Mouse (Mus musculus) intestine, embryonic 16.5 days (tissue): ENCODE measurements at regions not wholly inside any gene's neighbourhood (a gene's known extent, or its start where the extent isn't known, plus 50 kb on each side); places are given as distances from the start of the nearest gene placed in this dataset.

Experiments used
- ATAC-seq: fragments of 200-750 bp; cut with Nextera tagmentation; 2 replicates; pipeline ENCODE4 v1.8.0; 2017; ENCODE audit warnings: moderate TSS enrichment, moderate library complexity
- H3K27ac ChIP-seq: fragments of 300-500 bp; sonication (generic); 2 replicates; pipeline ENCODE4 v1.5.1; 2014; ENCODE audit warnings: mild to moderate bottlenecking, low read length
- H3K27me3 ChIP-seq: fragments of 300-500 bp; sonication (generic); replicated peaks from 2 replicates; pipeline ENCODE4 v1.6.1; 2014; ENCODE audit warnings: low read length, control low read depth, mixed read lengths; ENCODE audit not compliant: control insufficient read depth, insufficient read depth
- H3K36me3 ChIP-seq: fragments of 300-500 bp; sonication (generic); 2 replicates; pipeline ENCODE4 v1.6.1; 2014; ENCODE audit warnings: low read length, control low read depth; ENCODE audit not compliant: control insufficient read depth, insufficient read depth
- H3K4me1 ChIP-seq: fragments of 300-500 bp; sonication (generic); 2 replicates; pipeline ENCODE4 v1.6.1; 2014; ENCODE audit warnings: low read length, control low read depth, mixed read lengths; ENCODE audit not compliant: control insufficient read depth, insufficient read depth
- H3K4me2 ChIP-seq: fragments of 300-500 bp; sonication (generic); 2 replicates; pipeline ENCODE4 v1.6.1; 2014; ENCODE audit warnings: low read depth, low read length, control low read depth
- H3K4me3 ChIP-seq: fragments of 300-500 bp; sonication (generic); 2 replicates; pipeline ENCODE4 v1.5.1; 2014; ENCODE audit warnings: mild to moderate bottlenecking, low read length
- H3K9ac ChIP-seq: fragments of 300-500 bp; sonication (generic); 2 replicates; pipeline ENCODE4 v1.6.1; 2014; ENCODE audit warnings: low read depth, low read length
- H3K9me3 ChIP-seq: fragments of 300-500 bp; sonication (generic); 2 replicates; pipeline ENCODE4 v1.6.1; 2016; ENCODE audit warnings: low read length, control low read depth; ENCODE audit not compliant: control insufficient read depth
- WGBS: fragments of 180-500 bp; shearing (Covaris S2); extraction: QIAGEN DNeasy Blood & Tissue Kit; methylation state at CpG from one replicate; pipeline ENCODE4 v1.1.7; 2014; 5-methylcytosine and 5-hydroxymethylcytosine counted together

GRCm38 (mm10) chr10:108043519-108043918, 118.5 kb upstream of the Ppp1r12a start:
- Histone ChIP-seq H3K36me3 (no peaks in the 10 kb centered on the region), H3K9ac (no peak overlapping the region), H3K27ac (no peak overlapping the region), H3K4me2 (no peak overlapping the region), H3K4me3 (no peak overlapping the region), H3K4me1 (no peaks in the 10 kb centered on the region), H3K9me3 (no peaks in the 10 kb centered on the region), H3K27me3 (no peaks in the 10 kb centered on the region)
- ATAC-seq: no peak
- 25% methylated on average over 2 of the region's 2 CpGs for WGBS

GRCm38 (mm10) chr10:108040027-108040426, 122.0 kb upstream of the Ppp1r12a start:
- Histone ChIP-seq H3K9ac (no peak overlapping the region), H3K4me3 (no peak overlapping the region), H3K4me2 (no peak overlapping the region), H3K36me3 (no peaks in the 10 kb centered on the region), H3K27ac (no peak overlapping the region), H3K9me3 (no peaks in the 10 kb centered on the region), H3K4me1 (no peaks in the 10 kb centered on the region), H3K27me3 (no peaks in the 10 kb centered on the region)
- no peak for ATAC-seq

- Histone ChIP-seq H3K27ac (no peak overlapping the region), H3K27me3 (no peaks in the 10 kb centered on the region), H3K9ac (no peak overlapping the region), H3K9me3 (no peaks in the 10 kb centered on the region), H3K4me1 (no peaks in the 10 kb centered on the region), H3K36me3 (no peaks in the 10 kb centered on the region), H3K4me2 (no peak overlapping the region), H3K4me3 (no peak overlapping the region)
- no peak for ATAC-seq
- 51% methylated on average over 3 of the region's 3 CpGs for WGBS
These were observed 124.7 kb upstream of the Otogl start for GRCm38 (mm10) chr10:108036486-108037109.

GRCm38 (mm10) chr10:108034068-108034467, 122.1 kb upstream of the Otogl start:
- ATAC-seq: no peak
- no peaks in the 10 kb centered on the region for H3K4me1 ChIP-seq
- H3K36me3 ChIP-seq: no peaks in the 10 kb centered on the region
- no peaks in the 10 kb centered on the region for H3K27me3 ChIP-seq
- H3K4me3 ChIP-seq: no peak overlapping the region
- WGBS: 87% methylated on average over 3 of the region's 3 CpGs
- no peak overlapping the region for H3K4me2 ChIP-seq
- H3K9ac ChIP-seq: no peak overlapping the region
- no peak overlapping the region for H3K27ac ChIP-seq
- no peaks in the 10 kb centered on the region for H3K9me3 ChIP-seq

GRCm38 (mm10) chr10:108033317-108033795, 121.4 kb upstream of the Otogl start:
- Histone ChIP-seq H3K4me1 (no peaks in the 10 kb centered on the region), H3K27ac (no peak overlapping the region), H3K4me3 (no peak overlapping the region), H3K4me2 (no peak overlapping the region), H3K27me3 (no peaks in the 10 kb centered on the region), H3K9ac (no peak overlapping the region), H3K9me3 (no peaks in the 10 kb centered on the region), H3K36me3 (no peaks in the 10 kb centered on the region)
- WGBS: 85% methylated on average over 1 of the region's 1 CpGs
- no peak for ATAC-seq

- Histone ChIP-seq H3K4me1 (no peaks in the 10 kb centered on the region), H3K4me3 (no peak overlapping the region), H3K4me2 (no peak overlapping the region), H3K27ac (no peak overlapping the region), H3K36me3 (no peaks in the 10 kb centered on the region), H3K9ac (no peak overlapping the region), H3K9me3 (no peaks in the 10 kb centered on the region), H3K27me3 (no peaks in the 10 kb centered on the region)
- ATAC-seq: no peak
- WGBS: 83% methylated on average over 2 of the region's 2 CpGs
These were observed 115.6 kb upstream of the Otogl start for GRCm38 (mm10) chr10:108027506-108027905.

GRCm38 (mm10) chr10:108024227-108024626, 112.3 kb upstream of the Otogl start:
- no peaks in the 10 kb centered on the region for H3K27me3 ChIP-seq
- no peak overlapping the region for H3K9ac ChIP-seq
- H3K4me2 ChIP-seq: no peak overlapping the region
- WGBS: 76% methylated on average over 6 of the region's 6 CpGs
- ATAC-seq: no peak
- H3K4me1 ChIP-seq: no peaks in the 10 kb centered on the region
- no peaks in the 10 kb centered on the region for H3K36me3 ChIP-seq
- H3K4me3 ChIP-seq: no peak overlapping the region
- no peaks in the 10 kb centered on the region for H3K9me3 ChIP-seq
- no peak overlapping the region for H3K27ac ChIP-seq

GRCm38 (mm10) chr10:108016552-108016951, 104.6 kb upstream of the Otogl start:
- no peak overlapping the region for H3K9ac ChIP-seq
- H3K27me3 ChIP-seq: no peaks in the 10 kb centered on the region
- ATAC-seq: no peak
- H3K4me2 ChIP-seq: no peak overlapping the region
- no peak overlapping the region for H3K4me3 ChIP-seq
- H3K36me3 ChIP-seq: no peaks in the 10 kb centered on the region
- no peaks in the 10 kb centered on the region for H3K4me1 ChIP-seq
- 83% methylated on average over 1 of the region's 1 CpGs for WGBS
- H3K9me3 ChIP-seq: no peaks in the 10 kb centered on the region
- H3K27ac ChIP-seq: no peak overlapping the region

GRCm38 (mm10) chr10:107994836-107995585, 83.1 kb upstream of the Otogl start:
- no peak overlapping the region for H3K9ac ChIP-seq
- WGBS: 76% methylated on average over 2 of the region's 2 CpGs
- no peak for ATAC-seq
- no peak overlapping the region for H3K4me3 ChIP-seq
- H3K4me1 ChIP-seq: no peaks in the 10 kb centered on the region
- H3K27me3 ChIP-seq: no peaks in the 10 kb centered on the region
- H3K4me2 ChIP-seq: no peak overlapping the region
- no peak overlapping the region for H3K27ac ChIP-seq
- no peaks in the 10 kb centered on the region for H3K36me3 ChIP-seq
- no peaks in the 10 kb centered on the region for H3K9me3 ChIP-seq
